27 mouse cellular contexts compared by ENCODE assay signal in the genomic region with DNA sequence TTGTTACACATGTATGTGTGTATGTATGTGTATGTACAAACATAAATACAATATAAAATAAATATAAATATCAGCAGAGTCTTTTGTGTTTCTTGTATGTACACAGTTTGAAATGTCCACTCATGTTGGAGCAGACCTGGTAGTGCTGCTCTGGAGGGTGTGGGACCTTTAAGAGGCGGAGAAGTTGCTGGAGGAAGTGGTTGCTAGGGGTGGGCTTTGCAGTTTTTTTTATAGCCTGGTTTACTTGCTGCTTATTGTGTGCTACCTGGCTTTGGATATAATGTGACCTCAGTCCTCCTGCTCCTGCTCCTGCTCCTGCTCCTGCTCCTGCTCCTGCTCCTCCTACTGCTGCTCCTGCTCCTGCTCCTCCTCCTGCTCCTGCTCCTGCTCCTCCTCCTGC. TPM values are rescaled to one million over a fixed set of nuclear protein-coding genes. Genes with fewer than 3 reads are reported as not detected.
DNase-seq lines count a peak whose midpoint lies in the region; ATAC-seq and TF ChIP-seq lines count a peak whose summit lies in the region.
"Had no signal": no experiment of that assay in that cellular context is flagged by ENCODE, and none has a peak within 500 bp of the region (broad histone marks: within the 10 kb centered on the region; RNA-seq: fewer than 3 reads in every experiment).

No protein-coding gene starts in this region.

- no peaks in the 10 kb centered on the region for H3K36me3 ChIP-seq in heart, embryonic 10.5 days
- no peaks in the 10 kb centered on the region for H3K36me3 ChIP-seq in liver, embryonic 11.5 days (ENCODE audit: control insufficient read depth, insufficient read depth, low read length)
- no peaks in the 10 kb centered on the region for H3K36me3 ChIP-seq in liver, postnatal 0 days (replicated peaks; ENCODE audit: insufficient read depth, low read length)
- H3K36me3 ChIP-seq: embryonic facial prominence, embryonic 13.5 days; embryonic facial prominence, embryonic 15.5 days; forebrain, embryonic 10.5 days; forebrain, embryonic 12.5 days had no signal

- no peak overlapping the region for H3K27ac ChIP-seq in heart, embryonic 10.5 days
- H3K27ac ChIP-seq in liver, embryonic 11.5 days (ENCODE audit: low read depth, low read length) = no peak overlapping the region
- no peak overlapping the region for H3K27ac ChIP-seq in liver, postnatal 0 days (ENCODE audit: low read depth)
- H3K27ac ChIP-seq: embryonic facial prominence, embryonic 13.5 days; embryonic facial prominence, embryonic 15.5 days; forebrain, embryonic 10.5 days; forebrain, embryonic 12.5 days had no signal

- no peak overlapping the region for H3K9ac ChIP-seq in liver, embryonic 11.5 days (ENCODE audit: low read depth, low read length)
- H3K9ac ChIP-seq in liver, postnatal 0 days (replicated peaks) = no peak overlapping the region
- H3K9ac ChIP-seq: embryonic facial prominence, embryonic 13.5 days; embryonic facial prominence, embryonic 15.5 days; forebrain, embryonic 12.5 days had no signal

- no peak overlapping the region for H3K4me2 ChIP-seq in liver, embryonic 11.5 days
- no peak overlapping the region for H3K4me2 ChIP-seq in liver, postnatal 0 days (ENCODE audit: low read depth, low read length)
- H3K4me2 ChIP-seq: embryonic facial prominence, embryonic 13.5 days; embryonic facial prominence, embryonic 15.5 days; forebrain, embryonic 12.5 days had no signal

- no peak for TF ChIP-seq CTCF in liver, postnatal 0 days (IDR thresholded peaks at IDR 0.05; ENCODE audit: low read depth)

- no peak for ATAC-seq in liver, embryonic 11.5 days (replicated peaks; ENCODE audit: low FRiP score)
- ATAC-seq in liver, postnatal 0 days = no peak
- ATAC-seq: forebrain, embryonic 14.5 days; forebrain, embryonic 16.5 days; Patski had no signal

- no peaks in the 10 kb centered on the region for H3K9me3 ChIP-seq in heart, embryonic 10.5 days
- H3K9me3 ChIP-seq in liver, embryonic 11.5 days (ENCODE audit: control insufficient read depth, low read length) = no peaks in the 10 kb centered on the region
- H3K9me3 ChIP-seq in liver, postnatal 0 days (ENCODE audit: low read length) = peaks cover 6% of the 10 kb centered on the region; the same call in 1 of the 2 replicates
- H3K9me3 ChIP-seq: embryonic facial prominence, embryonic 13.5 days; embryonic facial prominence, embryonic 15.5 days; forebrain, embryonic 12.5 days had no signal

- H3K27me3 ChIP-seq in heart, embryonic 10.5 days (ENCODE audit: insufficient read depth, poor library complexity, severe bottlenecking) = 0 out of 2 replicates have a peak, but pooled peaks cover 6% of the 10 kb centered on the region
- peaks cover 4% of the 10 kb centered on the region for H3K27me3 ChIP-seq in liver, embryonic 11.5 days (replicated peaks; ENCODE audit: control insufficient read depth, insufficient read depth, low read length)
- 0 out of 2 replicates have a peak, but pooled peaks cover 3% of the 10 kb centered on the region for H3K27me3 ChIP-seq in liver, postnatal 0 days (ENCODE audit: insufficient read depth, low read length)
- H3K27me3 ChIP-seq: embryonic facial prominence, embryonic 13.5 days; embryonic facial prominence, embryonic 15.5 days; Patski had no signal

- no peak for TF ChIP-seq EP300 in liver, postnatal 0 days (IDR thresholded peaks at IDR 0.05; ENCODE audit: low read depth)

- DNase-seq in heart, adult 11 months = peak; percentile 1
- DNase-seq in heart, embryonic 10.5 days (ENCODE audit: low spot score) = no peak
- DNase-seq in liver, embryonic 11.5 days (ENCODE audit: low spot score) = peak; percentile 11
- no peak for DNase-seq in liver, postnatal 0 days
- peak; percentile 9 for DNase-seq in testis, postnatal 10 days (ENCODE audit: low spot score)
- DNase-seq in testis, postnatal 14 days (ENCODE audit: low spot score) = no peak
- peak; percentile 20 for DNase-seq in R1 (ENCODE audit: low read depth, low spot score)
- DNase-seq in spleen, postnatal 10 days (ENCODE audit: low spot score in 2 of 2) = no peak
- DNase-seq: adrenal gland, adult 2 months; adrenal gland, postnatal 10 days; adrenal gland, postnatal 25 days; cerebellum, adult 11 months; cerebellum, adult 18-20 months; cerebellum, adult 8-10 months; cerebellum, adult 9-11 months; cerebellum, postnatal 14 days; cerebellum, postnatal 36 days; embryo, embryonic 11 days had no signal

- no peak overlapping the region for H3K4me3 ChIP-seq in heart, embryonic 10.5 days
- no peak overlapping the region for H3K4me3 ChIP-seq in liver, embryonic 11.5 days (ENCODE audit: low read depth, low read length)
- H3K4me3 ChIP-seq in liver, postnatal 0 days (ENCODE audit: low read depth, low read length) = no peak overlapping the region
- H3K4me3 ChIP-seq: embryonic facial prominence, embryonic 13.5 days; embryonic facial prominence, embryonic 15.5 days; erythroblast, embryonic 14.5 days; forebrain, embryonic 10.5 days; forebrain, embryonic 12.5 days had no signal

- peaks cover 10% of the 10 kb centered on the region for H3K4me1 ChIP-seq in heart, embryonic 10.5 days
- H3K4me1 ChIP-seq in liver, embryonic 11.5 days (replicated peaks; ENCODE audit: control insufficient read depth, insufficient read depth, low read length) = no peaks in the 10 kb centered on the region
- no peaks in the 10 kb centered on the region for H3K4me1 ChIP-seq in liver, postnatal 0 days (ENCODE audit: insufficient read depth)

- 75% methylated on average over 1 of the region's 1 CpGs for WGBS in heart, embryonic 10.5 days
- WGBS in liver, embryonic 11.5 days = 86% methylated on average over 1 of the region's 1 CpGs
- WGBS in liver, postnatal 0 days (ENCODE audit: insufficient replicate concordance) = 71% methylated on average over 1 of the region's 1 CpGs

RNA-seq across cellular contexts. Expression of gene Vstm5, which starts 5.2 kb away (rescaled TPM):
- 1.7 and 2.6 TPM in 2 replicates for polyA plus RNA-seq in heart, embryonic 10.5 days (2016; fragmentation: Nextera tagmentation; extraction: Ambion mirVana)
- polyA plus RNA-seq in liver, embryonic 11.5 days (2014; fragmentation: Nextera tagmentation; extraction: Ambion mirVana) = 0.84 and 1.4 TPM in 2 replicates
- polyA plus RNA-seq in liver, postnatal 0 days (2015; fragmentation: Nextera tagmentation; extraction: Ambion mirVana) = 0.22 and 0.39 TPM in 2 replicates
- polyA plus RNA-seq: C2C12; erythroblast, embryonic 14.5 days had no signal

RNA-seq across cellular contexts. Expression of gene Med17, which starts 46.1 kb away (rescaled TPM):
- 23.8 and 31.7 TPM in 2 replicates for polyA plus RNA-seq in heart, embryonic 10.5 days (2016; fragmentation: Nextera tagmentation; extraction: Ambion mirVana)
- 41.9 and 47.3 TPM in 2 replicates for polyA plus RNA-seq in liver, embryonic 11.5 days (2014; fragmentation: Nextera tagmentation; extraction: Ambion mirVana)
- polyA plus RNA-seq in liver, postnatal 0 days (2015; fragmentation: Nextera tagmentation; extraction: Ambion mirVana) = 12.3 and 13.6 TPM in 2 replicates

Comparison
In these comparisons a context has a peak if more than half of its experiments do, and no peak if none do; other contexts are left out.
1. DNase-seq: peak in heart, adult 11 months (single experiment), liver, embryonic 11.5 days (single experiment), testis, postnatal 10 days (single experiment) and R1 (single experiment); none in heart, embryonic 10.5 days (single experiment), liver, postnatal 0 days (single experiment), testis, postnatal 14 days (single experiment) and spleen, postnatal 10 days (0 of 2).